Mouse (Mus musculus) forebrain, postnatal 0 days (tissue): ENCODE data around the gene Atxn2l. TPM values are rescaled to one million over a fixed set of nuclear protein-coding genes. Genes with fewer than 3 reads are reported as not detected.

Experiments
- ATAC-seq: fragments of 200-750 bp; cut with Nextera tagmentation; 2 replicates; pipeline ENCODE4 v1.8.0; 2017; ENCODE audit warnings: mild to moderate bottlenecking, moderate library complexity
- DNase-seq: peaks from one replicate; pipeline ENCODE4 v3.0.0-alpha.2; 2015
- H3K27ac ChIP-seq: fragments of 300-500 bp; sonication (generic); 2 replicates; pipeline ENCODE4 v1.5.1; 2014; ENCODE audit warnings: low read depth, mild to moderate bottlenecking, antibody characterized with exemption, low read length, moderate library complexity, mixed read lengths
- H3K27me3 ChIP-seq: fragments of 300-500 bp; sonication (generic); 2 replicates; pipeline ENCODE4 v1.6.1; 2014; ENCODE audit warnings: mild to moderate bottlenecking, low read length, mixed read lengths; ENCODE audit not compliant: insufficient read depth
- H3K36me3 ChIP-seq: fragments of 300-500 bp; sonication (generic); 2 replicates; pipeline ENCODE4 v1.6.1; 2014; ENCODE audit warnings: mild to moderate bottlenecking, moderate library complexity; ENCODE audit not compliant: insufficient read depth
- H3K4me1 ChIP-seq: fragments of 300-500 bp; sonication (generic); 2 replicates; pipeline ENCODE4 v1.6.1; 2014; ENCODE audit warnings: antibody characterized with exemption; ENCODE audit not compliant: insufficient read depth
- H3K4me2 ChIP-seq: fragments of 300-500 bp; sonication (generic); 2 replicates; pipeline ENCODE4 v1.6.1; 2014; ENCODE audit warnings: low read depth, mild to moderate bottlenecking, moderate library complexity
- H3K4me3 ChIP-seq: fragments of 300-500 bp; sonication (generic); 2 replicates; pipeline ENCODE4 v1.5.1; 2014; ENCODE audit warnings: low read depth, low read length, mixed read lengths
- H3K9ac ChIP-seq: fragments of 300-500 bp; sonication (generic); 2 replicates; pipeline ENCODE4 v1.6.1; 2014; ENCODE audit warnings: mild to moderate bottlenecking
- H3K9me3 ChIP-seq: fragments of 300-500 bp; sonication (generic); 2 replicates; pipeline ENCODE4 v1.6.1; 2016; ENCODE audit warnings: low read length
- CTCF ChIP-seq: sonication (generic); IDR thresholded peaks from 2 replicates; pipeline ENCODE4 v1.5.1; 2016; ENCODE audit warnings: antibody characterized with exemption, control low read depth, low read depth
- WGBS: fragments of 180-500 bp; shearing (Covaris S2); extraction: QIAGEN DNeasy Blood & Tissue Kit; methylation state at CpG from one replicate; pipeline ENCODE4 v1.1.7; 2014; 5-methylcytosine and 5-hydroxymethylcytosine counted together
- polyA plus RNA-seq: library from polyadenylated mRNA; unstranded; fragments of >200 nt; fragmentation: Nextera tagmentation; extraction: Ambion mirVana; gene quantifications from 2 replicates; pipeline ENCODE4 v1.2.1, GENCODE M21; 2015
- total RNA-seq: library from RNA; depleted of rRNA; stranded (reverse); fragments of >200 nt; gene quantifications from 2 replicates; pipeline ENCODE4 v1.2.3, GENCODE M21; 2014

The Atxn2l gene
- total and polyA plus RNA-seq, 2 experiments from 2014 or later = 56.8 to 89.0 TPM

GRCm38 (mm10) chr7:126528166-126528577 is 24.9 kb upstream of the Atxn2l start:
- H3K4me2 ChIP-seq = 0 out of 2 replicates have a peak overlapping the region, but pooled peaks have one; percentile 1
- peak overlapping the region; percentile 48 for H3K9ac ChIP-seq
- DNase-seq (peak; percentile 87), ATAC-seq (peak; percentile 88)
- no peaks in the 10 kb centered on the region for H3K27me3 ChIP-seq
- H3K27ac ChIP-seq = peak overlapping the region; percentile 84
- H3K36me3 ChIP-seq = no peaks in the 10 kb centered on the region
- no peaks in the 10 kb centered on the region for H3K9me3 ChIP-seq
- 3% methylated on average over 1 of the region's 1 CpGs for WGBS
- no peak overlapping the region for H3K4me3 ChIP-seq
- peak; percentile 85 for TF ChIP-seq CTCF
- H3K4me1 ChIP-seq = no peaks in the 10 kb centered on the region

- WGBS = 80% methylated on average over 3 of the region's 3 CpGs
- H3K9ac ChIP-seq = no peak overlapping the region
- H3K4me2 ChIP-seq = no peak overlapping the region
- no peaks in the 10 kb centered on the region for H3K9me3 ChIP-seq
- DNase-seq (no peak), ATAC-seq (no peak)
- no peaks in the 10 kb centered on the region for H3K36me3 ChIP-seq
- no peak overlapping the region for H3K4me3 ChIP-seq
- H3K27me3 ChIP-seq = no peaks in the 10 kb centered on the region
- TF ChIP-seq CTCF = no peak
- no peaks in the 10 kb centered on the region for H3K4me1 ChIP-seq
- H3K27ac ChIP-seq = no peak overlapping the region
Observed at GRCm38 (mm10) chr7:126523316-126523715, 20.1 kb upstream of the Atxn2l start.

- no peak overlapping the region for H3K4me2 ChIP-seq
- H3K4me1 ChIP-seq = no peaks in the 10 kb centered on the region
- DNase-seq = no peak
Observed at GRCm38 (mm10) chr7:126519513-126519912, 16.3 kb upstream of the Atxn2l start.

GRCm38 (mm10) chr7:126518261-126518941 is 15.2 kb upstream of the Atxn2l start:
- 83% methylated on average over 5 of the region's 5 CpGs for WGBS
- Histone ChIP-seq H3K4me2 (no peak overlapping the region), H3K27ac (no peak overlapping the region), H3K36me3 (no peaks in the 10 kb centered on the region), H3K4me3 (no peak overlapping the region), H3K27me3 (no peaks in the 10 kb centered on the region), H3K9me3 (no peaks in the 10 kb centered on the region), H3K9ac (no peak overlapping the region), H3K4me1 (no peaks in the 10 kb centered on the region)
- no peak for TF ChIP-seq CTCF
- DNase-seq (no peak), ATAC-seq (no peak)

More at GRCm38 (mm10) chr7:126519513-126519912, 16.3 kb upstream of the Atxn2l start:
- Histone ChIP-seq H3K27me3 (no peaks in the 10 kb centered on the region), H3K27ac (no peak overlapping the region), H3K9me3 (no peaks in the 10 kb centered on the region), H3K36me3 (no peaks in the 10 kb centered on the region), H3K4me3 (no peak overlapping the region), H3K9ac (no peak overlapping the region)
- 0 out of 2 replicates have a peak, but pooled peaks have one; percentile 8 for TF ChIP-seq CTCF
- ATAC-seq = no peak
- 63% methylated on average over 2 of the region's 2 CpGs for WGBS

- Histone ChIP-seq H3K9me3 (no peaks in the 10 kb centered on the region), H3K4me1 (no peaks in the 10 kb centered on the region), H3K9ac (no peak overlapping the region), H3K4me3 (no peak overlapping the region), H3K36me3 (no peaks in the 10 kb centered on the region), H3K27ac (no peak overlapping the region), H3K27me3 (no peaks in the 10 kb centered on the region), H3K4me2 (no peak overlapping the region)
- 83% methylated on average over 3 of the region's 3 CpGs for WGBS
- TF ChIP-seq CTCF = no peak
- DNase-seq (no peak), ATAC-seq (no peak)
Observed at GRCm38 (mm10) chr7:126511287-126511686, 8.1 kb upstream of the Atxn2l start.

- no peak for TF ChIP-seq CTCF
- WGBS = 86% methylated on average over 8 of the region's 8 CpGs
- H3K4me2 ChIP-seq = no peak overlapping the region
- no peak overlapping the region for H3K9ac ChIP-seq
- ATAC-seq = no peak
- no peak overlapping the region for H3K27ac ChIP-seq
- no peaks in the 10 kb centered on the region for H3K9me3 ChIP-seq
- no peaks in the 10 kb centered on the region; the same call in 1 of the 2 replicates for H3K4me1 ChIP-seq
- no peaks in the 10 kb centered on the region for H3K36me3 ChIP-seq
- no peak overlapping the region for H3K4me3 ChIP-seq
- no peak for DNase-seq
- no peaks in the 10 kb centered on the region for H3K27me3 ChIP-seq
Observed at GRCm38 (mm10) chr7:126507126-126507778, 4.0 kb upstream of the Atxn2l start.

GRCm38 (mm10) chr7:126504913-126505312 is 1.7 kb upstream of the Atxn2l start:
- H3K4me3 ChIP-seq = no peak overlapping the region
- H3K27ac ChIP-seq = no peak overlapping the region
- DNase-seq (no peak), ATAC-seq (no peak)
- TF ChIP-seq CTCF = no peak
- H3K4me1 ChIP-seq = peaks cover 5% of the 10 kb centered on the region; the same call in 1 of the 2 replicates
- H3K4me2 ChIP-seq = no peak overlapping the region
- WGBS = 67% methylated on average over 2 of the region's 2 CpGs
- no peak overlapping the region for H3K9ac ChIP-seq
- H3K27me3 ChIP-seq = no peaks in the 10 kb centered on the region
- no peaks in the 10 kb centered on the region for H3K9me3 ChIP-seq
- H3K36me3 ChIP-seq = peaks cover 12% of the 10 kb centered on the region
